Mouse (Mus musculus) midbrain, embryonic 13.5 days (tissue): ENCODE data around the gene Arhgap22. TPM values are rescaled to one million over a fixed set of nuclear protein-coding genes. Genes with fewer than 3 reads are reported as not detected.

Experiments
- ATAC-seq: fragments of 200-750 bp; cut with Nextera tagmentation; 2 replicates; pipeline ENCODE4 v1.8.0; 2017; ENCODE audit warnings: mild to moderate bottlenecking, moderate TSS enrichment, moderate library complexity
- H3K27ac ChIP-seq: fragments of 300-500 bp; sonication (generic); 2 replicates; pipeline ENCODE4 v1.5.1; 2015; ENCODE audit warnings: inconsistent platforms, mild to moderate bottlenecking, moderate library complexity
- H3K27me3 ChIP-seq: fragments of 300-500 bp; sonication (generic); 2 replicates; pipeline ENCODE4 v1.6.1; 2015; ENCODE audit warnings: mild to moderate bottlenecking, inconsistent platforms
- H3K36me3 ChIP-seq: fragments of 300-500 bp; sonication (generic); 2 replicates; pipeline ENCODE4 v1.6.1; 2015; ENCODE audit warnings: mild to moderate bottlenecking, inconsistent platforms
- H3K4me1 ChIP-seq: fragments of 300-500 bp; sonication (generic); replicated peaks from 2 replicates; pipeline ENCODE4 v1.6.1; 2015; ENCODE audit warnings: inconsistent platforms
- H3K4me2 ChIP-seq: fragments of 300-500 bp; sonication (generic); replicated peaks from 2 replicates; pipeline ENCODE4 v1.6.1; 2015; ENCODE audit warnings: moderate library complexity, mild to moderate bottlenecking, inconsistent platforms
- H3K4me3 ChIP-seq: fragments of 300-500 bp; sonication (generic); replicated peaks from 2 replicates; pipeline ENCODE4 v1.5.1; 2015; ENCODE audit warnings: mild to moderate bottlenecking, inconsistent platforms
- H3K9ac ChIP-seq: fragments of 300-500 bp; sonication (generic); replicated peaks from 2 replicates; pipeline ENCODE4 v1.6.1; 2015; ENCODE audit warnings: mild to moderate bottlenecking, inconsistent platforms
- H3K9me3 ChIP-seq: fragments of 300-500 bp; sonication (generic); 2 replicates; pipeline ENCODE4 v1.6.1; 2016; ENCODE audit warnings: mild to moderate bottlenecking, inconsistent platforms
- WGBS: fragments of 180-500 bp; shearing (Covaris S2); methylation state at CpG from one replicate; pipeline ENCODE4 v1.1.7; 2015; 5-methylcytosine and 5-hydroxymethylcytosine counted together
- polyA plus RNA-seq: library from polyadenylated mRNA; unstranded; fragments of >200 nt; fragmentation: Nextera tagmentation; extraction: Ambion mirVana; gene quantifications from 2 replicates; pipeline ENCODE4 v1.2.1, GENCODE M21; 2015

Arhgap22 gene
- 0.44 and 0.48 TPM in 2 replicates for polyA plus RNA-seq

DNA sequence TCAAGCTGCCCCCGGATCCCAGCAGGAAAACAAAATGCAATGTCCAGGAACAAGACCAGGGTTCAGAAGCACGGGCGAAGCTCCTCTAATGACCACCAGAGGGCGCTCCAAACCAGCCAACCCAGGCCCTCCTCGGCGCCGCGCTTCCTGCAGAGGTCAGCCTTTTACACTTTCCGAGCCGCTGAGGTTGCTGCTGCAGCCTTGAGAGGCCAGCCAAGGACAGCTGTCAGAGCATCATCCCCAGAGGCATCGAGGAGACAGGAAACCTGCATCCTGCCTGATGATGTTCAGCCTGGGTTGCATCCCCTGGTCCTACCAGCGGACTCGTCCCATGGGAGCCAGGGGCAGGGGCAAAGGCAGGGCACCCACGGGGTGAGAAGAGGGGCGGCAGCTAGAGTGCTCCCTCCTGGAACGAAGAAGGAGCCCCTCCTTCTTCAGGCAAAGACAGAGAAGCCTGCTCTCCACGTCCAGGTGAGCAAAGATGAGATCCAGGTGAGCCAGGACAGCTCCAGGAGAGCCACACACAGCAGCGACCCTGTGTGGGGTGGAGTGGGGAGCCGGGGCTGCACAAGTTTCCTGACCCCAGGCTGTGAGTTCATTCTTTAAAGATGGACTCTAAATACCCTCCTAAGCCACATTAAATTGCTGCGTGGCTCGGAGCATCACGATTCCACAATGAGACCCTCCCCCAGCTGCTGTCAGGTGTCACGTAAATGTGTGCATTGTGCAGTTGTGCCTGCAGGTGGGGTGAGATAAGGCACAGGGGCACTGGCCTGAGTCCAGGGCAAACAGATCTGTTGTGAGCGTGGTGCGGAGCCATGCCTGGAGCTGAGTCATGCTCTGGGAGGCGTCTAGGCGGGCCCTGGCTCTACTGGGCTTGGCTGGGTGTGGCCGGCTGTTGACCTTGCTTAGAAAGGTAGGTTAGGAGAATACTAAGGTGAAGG, at the start of gene Arhgap22:
TSS of gene Arhgap22 (plus strand) at position 204 of the 944 bp plus-strand sequence.
- 18% methylated on average over 28 of the region's 28 CpGs for WGBS
- H3K9ac ChIP-seq: peak within 1 kb of the TSS; percentile 46; the same call in 1 of the 2 replicates
- peak; percentile 92 for ATAC-seq
- H3K27me3 ChIP-seq: peaks cover 11% of the 10 kb centered on the region
- peak within 1 kb of the TSS; percentile 53 for H3K4me2 ChIP-seq
- peaks cover 7% of the 10 kb centered on the region for H3K4me1 ChIP-seq
- H3K9me3 ChIP-seq: no peaks in the 10 kb centered on the region
- H3K27ac ChIP-seq: no peak within 1 kb of the TSS
- H3K36me3 ChIP-seq: no peaks in the 10 kb centered on the region
- peak within 1 kb of the TSS; percentile 22 for H3K4me3 ChIP-seq

- Histone ChIP-seq H3K27ac (no peak overlapping the region), H3K4me1 (no peaks in the 10 kb centered on the region), H3K36me3 (no peaks in the 10 kb centered on the region), H3K4me3 (no peak overlapping the region), H3K9me3 (no peaks in the 10 kb centered on the region), H3K4me2 (no peak overlapping the region), H3K27me3 (no peaks in the 10 kb centered on the region), H3K9ac (no peak overlapping the region)
- ATAC-seq: no peak
- 90% methylated on average over 4 of the region's 4 CpGs for WGBS
These were observed 45.1 kb upstream of the Arhgap22 start for GRCm38 (mm10) chr14:33168750-33169149.

DNA sequence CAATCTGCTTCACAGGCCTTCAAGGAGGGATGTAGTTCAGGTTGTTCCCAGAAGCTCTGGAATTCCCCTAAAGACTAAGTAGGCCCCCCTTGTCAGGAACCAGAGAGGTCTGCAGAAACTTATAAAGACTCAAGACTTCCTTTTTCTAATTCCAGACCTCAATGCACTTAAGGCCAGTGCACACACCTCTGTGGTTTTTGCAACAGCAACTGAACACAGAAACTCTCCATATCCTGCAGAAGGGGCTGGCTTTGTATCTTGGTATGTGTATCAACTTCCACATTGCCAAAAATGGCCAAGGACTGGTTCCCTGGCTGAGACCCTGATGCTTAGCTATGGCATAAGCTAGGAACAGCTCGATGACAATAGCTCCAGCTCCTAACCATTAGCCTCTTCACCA, 41.9 kb upstream of the Arhgap22 start:
- 73% methylated on average over 1 of the region's 1 CpGs for WGBS
- ATAC-seq: no peak
- Histone ChIP-seq H3K27me3 (no peaks in the 10 kb centered on the region), H3K4me3 (no peak overlapping the region), H3K36me3 (no peaks in the 10 kb centered on the region), H3K4me1 (no peaks in the 10 kb centered on the region), H3K9ac (no peak overlapping the region), H3K9me3 (no peaks in the 10 kb centered on the region), H3K27ac (no peak overlapping the region), H3K4me2 (no peak overlapping the region)

DNA sequence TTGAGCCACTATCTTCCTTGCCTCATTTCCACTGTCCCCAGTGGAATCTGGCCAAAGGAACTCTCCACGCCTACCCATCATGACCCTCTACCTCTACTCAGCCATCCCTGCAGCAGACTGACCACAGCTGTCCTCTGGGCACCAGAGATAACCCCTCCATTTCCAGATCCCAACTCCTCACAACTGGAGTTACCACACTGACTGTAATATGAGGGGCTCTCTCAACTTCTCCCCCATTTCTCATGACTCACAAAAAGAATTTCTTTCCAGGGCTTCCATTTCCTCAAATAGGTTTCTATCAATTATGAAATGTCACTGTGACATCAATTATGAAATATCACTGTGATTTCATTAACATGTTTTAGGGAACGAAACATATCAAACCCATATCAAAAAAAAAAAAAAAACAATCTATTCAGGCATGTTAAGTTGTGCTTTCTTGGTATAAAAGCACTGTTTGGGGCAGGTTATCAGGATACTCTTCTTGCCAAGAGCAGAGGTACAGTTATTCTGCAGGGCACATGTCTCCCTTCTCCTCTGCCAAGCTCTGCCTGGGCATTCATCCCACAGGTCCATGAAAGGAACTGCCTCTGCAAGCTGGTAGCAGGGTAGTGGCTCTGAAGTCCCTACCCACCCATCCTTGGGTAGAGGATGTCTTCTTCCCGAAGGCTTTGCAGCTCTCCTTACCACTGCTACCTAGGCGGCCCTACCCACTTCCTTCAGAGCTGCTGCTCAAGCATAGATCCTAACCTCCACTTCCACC, 38.6 kb upstream of the Arhgap22 start:
- Histone ChIP-seq H3K36me3 (no peaks in the 10 kb centered on the region), H3K27me3 (no peaks in the 10 kb centered on the region), H3K9ac (no peak overlapping the region), H3K4me1 (no peaks in the 10 kb centered on the region), H3K4me3 (no peak overlapping the region), H3K4me2 (no peak overlapping the region), H3K27ac (no peak overlapping the region), H3K9me3 (no peaks in the 10 kb centered on the region)
- 76% methylated on average over 4 of the region's 4 CpGs for WGBS
- ATAC-seq: no peak

DNA sequence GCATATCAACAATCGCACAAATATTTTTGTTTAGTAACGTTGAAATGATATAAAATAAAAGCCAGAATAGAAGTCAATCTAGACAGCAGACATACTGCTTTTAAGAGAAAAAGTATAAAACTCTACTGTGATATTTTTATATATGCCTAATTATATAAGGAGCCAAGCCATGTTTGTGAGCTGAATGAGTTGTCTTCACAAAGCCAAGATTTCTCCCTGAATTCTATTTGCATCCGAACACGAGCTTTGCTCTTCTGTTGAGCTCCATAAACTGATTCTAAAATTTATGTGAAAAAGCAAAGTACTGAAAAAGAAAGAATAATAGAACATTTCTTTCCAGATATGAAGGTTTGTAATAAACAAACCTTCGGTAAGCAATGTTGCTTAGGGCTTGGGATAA, 33.7 kb upstream of the Arhgap22 start:
- Histone ChIP-seq H3K36me3 (no peaks in the 10 kb centered on the region), H3K4me1 (no peaks in the 10 kb centered on the region), H3K27me3 (no peaks in the 10 kb centered on the region), H3K4me2 (no peak overlapping the region), H3K27ac (no peak overlapping the region), H3K9me3 (no peaks in the 10 kb centered on the region), H3K9ac (no peak overlapping the region), H3K4me3 (no peak overlapping the region)
- no peak for ATAC-seq
- 91% methylated on average over 5 of the region's 5 CpGs for WGBS

DNA sequence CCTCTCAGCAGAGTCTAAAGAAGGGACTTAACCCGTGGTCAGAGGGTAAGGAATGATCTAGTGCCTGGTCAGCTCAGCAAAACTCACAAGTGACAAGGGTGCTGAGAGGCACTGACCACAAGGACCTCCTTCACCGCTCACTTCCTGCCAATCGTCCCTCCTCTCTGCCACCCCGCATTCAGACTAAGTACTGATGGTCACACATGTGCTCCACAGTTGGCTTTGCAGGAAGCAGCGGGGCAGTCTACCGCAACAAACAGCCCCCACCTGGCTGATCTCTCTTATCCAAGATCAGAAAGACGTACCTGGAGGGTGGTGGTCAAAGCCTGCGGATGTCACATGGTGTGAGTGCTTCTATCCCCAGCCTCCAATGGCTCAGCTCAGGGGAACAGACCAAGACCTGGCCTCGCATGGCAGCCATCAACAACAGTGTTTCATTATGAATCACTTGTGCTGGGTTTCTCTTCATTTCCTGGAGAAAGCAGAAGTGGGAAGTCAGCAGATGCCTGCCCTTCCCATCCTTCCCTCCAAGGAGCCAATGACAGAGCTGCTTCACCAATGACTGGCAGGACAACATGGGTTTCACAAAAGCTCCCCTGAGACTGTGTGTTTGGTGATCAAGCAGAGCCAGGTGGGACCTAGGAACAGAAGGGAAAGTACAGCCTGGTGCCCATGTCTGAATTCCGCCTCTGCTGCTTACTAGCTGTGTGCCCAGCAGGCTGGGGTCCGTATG, 28.6 kb upstream of the Arhgap22 start, which contains the start of gene Wdfy4:
TSS of gene Wdfy4 (minus strand) at position 441 of the 733 bp plus-strand sequence.
- H3K4me2 ChIP-seq: no peak within 1 kb of the TSS
- no peaks in the 10 kb centered on the region for H3K27me3 ChIP-seq
- no peak within 1 kb of the TSS for H3K27ac ChIP-seq
- H3K4me3 ChIP-seq: no peak within 1 kb of the TSS
- peaks cover 4% of the 10 kb centered on the region; the same call in 1 of the 2 replicates for H3K4me1 ChIP-seq
- no peak within 1 kb of the TSS for H3K9ac ChIP-seq
- ATAC-seq: no peak
- 91% methylated on average over 11 of the region's 11 CpGs for WGBS
- H3K36me3 ChIP-seq: no peaks in the 10 kb centered on the region
- H3K9me3 ChIP-seq: no peaks in the 10 kb centered on the region

GRCm38 (mm10) chr14:33187201-33187600, 26.6 kb upstream of the Arhgap22 start:
- H3K4me1 ChIP-seq: peaks cover 4% of the 10 kb centered on the region; the same call in 1 of the 2 replicates
- H3K27ac ChIP-seq: no peak overlapping the region
- H3K27me3 ChIP-seq: no peaks in the 10 kb centered on the region
- H3K9ac ChIP-seq: no peak overlapping the region
- WGBS: 31% methylated on average over 4 of the region's 4 CpGs
- no peak overlapping the region for H3K4me2 ChIP-seq
- no peak for ATAC-seq
- H3K4me3 ChIP-seq: no peak overlapping the region
- H3K9me3 ChIP-seq: no peaks in the 10 kb centered on the region
- no peaks in the 10 kb centered on the region for H3K36me3 ChIP-seq

DNA sequence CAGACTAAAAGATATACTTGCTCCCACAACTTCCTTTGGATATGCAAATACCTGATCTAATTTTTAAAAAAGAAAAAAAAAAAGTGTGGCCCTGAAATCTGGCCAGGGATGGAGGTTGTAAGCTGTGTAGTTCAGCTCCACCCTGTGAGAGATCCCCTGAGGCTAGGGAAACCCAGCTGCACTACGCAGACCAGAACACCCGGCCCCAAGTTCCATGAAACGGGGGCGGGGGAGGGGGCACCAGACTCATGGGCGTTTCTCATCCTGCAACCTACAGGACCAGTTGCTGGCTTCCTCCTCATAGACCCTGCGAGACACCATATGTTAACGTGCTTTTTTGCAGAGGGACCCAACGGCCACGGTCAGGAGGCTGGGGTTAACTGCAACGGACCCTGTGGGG, 24.6 kb upstream of the Arhgap22 start:
- Histone ChIP-seq H3K4me2 (no peak overlapping the region), H3K36me3 (no peaks in the 10 kb centered on the region)
- no peak for ATAC-seq

GRCm38 (mm10) chr14:33189849-33190423, 23.9 kb upstream of the Arhgap22 start:
- Histone ChIP-seq H3K27ac (no peak overlapping the region), H3K4me1 (peaks cover 4% of the 10 kb centered on the region; the same call in 1 of the 2 replicates), H3K27me3 (no peaks in the 10 kb centered on the region), H3K9ac (no peak overlapping the region), H3K4me3 (no peak overlapping the region), H3K9me3 (no peaks in the 10 kb centered on the region), H3K36me3 (no peaks in the 10 kb centered on the region), H3K4me2 (no peak overlapping the region)
- WGBS: 93% methylated on average over 21 of the region's 21 CpGs
- no peak for ATAC-seq

More for the DNA sequence above, 24.6 kb upstream of the Arhgap22 start:
- Histone ChIP-seq H3K4me1 (peaks cover 4% of the 10 kb centered on the region; the same call in 1 of the 2 replicates), H3K27me3 (no peaks in the 10 kb centered on the region), H3K4me3 (no peak overlapping the region), H3K27ac (no peak overlapping the region), H3K9ac (no peak overlapping the region), H3K9me3 (no peaks in the 10 kb centered on the region)
- WGBS: 80% methylated on average over 10 of the region's 10 CpGs

- H3K27ac ChIP-seq: no peak overlapping the region
- peaks cover 4% of the 10 kb centered on the region; the same call in 1 of the 2 replicates for H3K4me1 ChIP-seq
- no peak overlapping the region for H3K4me2 ChIP-seq
- H3K27me3 ChIP-seq: no peaks in the 10 kb centered on the region
- H3K4me3 ChIP-seq: no peak overlapping the region
- 78% methylated on average over 1 of the region's 1 CpGs for WGBS
- H3K9me3 ChIP-seq: no peaks in the 10 kb centered on the region
- ATAC-seq: no peak
- no peaks in the 10 kb centered on the region for H3K36me3 ChIP-seq
- H3K9ac ChIP-seq: no peak overlapping the region
These were observed 23.2 kb upstream of the Arhgap22 start for GRCm38 (mm10) chr14:33190646-33191045.

DNA sequence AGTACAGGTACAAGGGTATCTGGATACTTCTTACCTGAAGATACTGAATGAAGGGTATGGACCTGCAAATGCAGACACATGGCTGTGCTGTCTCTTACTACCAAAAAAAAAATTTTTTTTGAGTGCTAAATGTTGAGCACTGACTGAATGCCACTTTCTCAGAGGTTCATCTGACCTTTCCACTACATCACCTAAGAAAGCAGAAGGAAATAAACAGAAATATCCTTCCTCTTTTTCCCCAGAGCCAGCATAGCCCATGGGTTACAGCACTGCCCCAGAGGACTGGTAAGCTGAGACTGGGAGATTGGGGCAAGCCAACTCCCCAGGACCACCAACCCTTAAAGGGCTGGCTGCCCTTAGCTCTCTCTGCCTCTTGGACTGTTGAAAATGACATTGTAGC, 20.1 kb upstream of the Arhgap22 start:
- no peak for ATAC-seq
- Histone ChIP-seq H3K27me3 (no peaks in the 10 kb centered on the region), H3K27ac (no peak overlapping the region), H3K4me2 (no peak overlapping the region), H3K9me3 (no peaks in the 10 kb centered on the region), H3K36me3 (no peaks in the 10 kb centered on the region), H3K4me1 (no peaks in the 10 kb centered on the region), H3K4me3 (no peak overlapping the region), H3K9ac (no peak overlapping the region)
